Mouse (Mus musculus) hindbrain, embryonic 14.5 days (tissue): Measurements from ENCODE around the gene Rufy2. TPM values are rescaled to one million over a fixed set of nuclear protein-coding genes. Genes with fewer than 3 reads are reported as not detected.
A peak's percentile ranks its signal among the peaks of the same experiment; 100 is the strongest.
"Not testable (repeated sequence)": the region's sequence is repeated elsewhere in the genome, so short reads cannot be mapped to it uniquely, and the experiment has no call there.

Source experiments
- ATAC-seq: fragments of 200-750 bp; cut with Nextera tagmentation; 2 replicates; pipeline ENCODE4 v1.8.0; 2017; ENCODE audit warnings: moderate number of reproducible peaks, mild to moderate bottlenecking, moderate TSS enrichment, moderate library complexity; ENCODE audit not compliant: low FRiP score
- DNase-seq: peaks from one replicate; pipeline ENCODE4 v3.0.0-alpha.2; 2015; ENCODE audit warnings: low spot score
- H3K27ac ChIP-seq: fragments of 300-500 bp; sonication (generic); 2 replicates; pipeline ENCODE4 v1.5.1; 2014; ENCODE audit warnings: mild to moderate bottlenecking, moderate library complexity
- H3K27me3 ChIP-seq: fragments of 300-500 bp; sonication (generic); 2 replicates; pipeline ENCODE4 v1.6.1; 2014; ENCODE audit warnings: mild to moderate bottlenecking, low read length, mixed read lengths; ENCODE audit not compliant: control insufficient read depth, insufficient read depth
- H3K36me3 ChIP-seq: fragments of 300-500 bp; sonication (generic); replicated peaks from 2 replicates; pipeline ENCODE4 v1.6.1; 2014; ENCODE audit not compliant: control insufficient read depth, insufficient read depth
- H3K4me1 ChIP-seq: fragments of 300-500 bp; sonication (generic); replicated peaks from 2 replicates; pipeline ENCODE4 v1.6.1; 2014; ENCODE audit warnings: antibody characterized with exemption, low read length, mixed read lengths; ENCODE audit not compliant: control insufficient read depth, insufficient read depth
- H3K4me2 ChIP-seq: fragments of 300-500 bp; sonication (generic); replicated peaks from 2 replicates; pipeline ENCODE4 v1.6.1; 2014; ENCODE audit warnings: mild to moderate bottlenecking, moderate library complexity
- H3K4me3 ChIP-seq: fragments of 300-500 bp; sonication (generic); replicated peaks from 2 replicates; pipeline ENCODE4 v1.5.1; 2014; ENCODE audit warnings: mild to moderate bottlenecking, low read length
- H3K9ac ChIP-seq: fragments of 300-500 bp; sonication (generic); 2 replicates; pipeline ENCODE4 v1.6.1; 2014
- H3K9me3 ChIP-seq: fragments of 300-500 bp; sonication (generic); 2 replicates; pipeline ENCODE4 v1.6.1; 2016; ENCODE audit warnings: low read length; ENCODE audit not compliant: control insufficient read depth
- WGBS: fragments of 180-500 bp; shearing (Covaris S2); extraction: QIAGEN DNeasy Blood & Tissue Kit; methylation state at CpG from one replicate; pipeline ENCODE4 v1.1.7; 2014; 5-methylcytosine and 5-hydroxymethylcytosine counted together
- polyA plus RNA-seq: library from polyadenylated mRNA; unstranded; fragments of >200 nt; fragmentation: Nextera tagmentation; extraction: Ambion mirVana; gene quantifications from 2 replicates; pipeline ENCODE4 v1.2.1, GENCODE M21; 2014

The Rufy2 gene
- polyA plus RNA-seq, 1 experiment from 2014 or later = 58.5 TPM

DNA sequence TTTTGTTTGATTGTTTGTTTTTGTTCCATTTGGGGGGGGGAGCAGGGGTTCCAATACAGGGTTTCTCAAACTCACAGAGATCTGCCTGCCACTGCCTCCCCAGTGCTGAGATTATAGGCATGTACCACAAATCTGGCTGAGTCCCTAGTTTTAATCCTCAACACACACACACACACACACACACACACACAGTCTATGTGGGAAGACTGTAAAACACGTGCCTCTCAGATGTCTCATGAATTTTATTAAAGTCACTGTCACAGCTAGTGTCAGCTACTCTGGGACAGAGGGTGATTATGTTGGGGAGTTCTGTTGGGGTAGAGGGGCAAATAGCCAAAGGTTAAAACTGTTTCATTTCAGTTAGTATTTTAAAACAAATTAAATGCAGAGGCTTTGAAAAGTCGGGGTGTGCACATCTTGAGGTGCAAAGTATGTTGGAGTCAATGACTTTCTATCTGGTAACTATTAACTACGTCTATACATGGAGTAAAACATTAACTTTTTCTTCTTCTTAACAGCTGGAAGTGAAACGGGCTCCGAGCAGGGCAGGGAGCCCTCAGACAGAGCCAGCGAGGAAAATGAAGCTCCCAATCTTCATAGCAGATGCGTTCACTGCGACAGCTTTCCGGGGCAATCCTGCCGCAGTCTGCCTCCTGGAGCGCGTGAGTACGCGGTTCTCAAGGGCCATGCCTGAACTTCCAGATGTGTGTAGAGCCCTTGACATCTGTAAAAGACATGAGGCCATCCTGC is 58.7 kb downstream of the Rufy2 start:
- H3K27ac ChIP-seq = no peak overlapping the region
- no peak overlapping the region for H3K4me3 ChIP-seq
- no peak overlapping the region for H3K4me2 ChIP-seq
- H3K4me1 ChIP-seq = no peaks in the 10 kb centered on the region
- H3K27me3 ChIP-seq = no peaks in the 10 kb centered on the region
- WGBS = 62% methylated on average over 13 of the region's 14 CpGs
- ATAC-seq = no peak
- no peaks in the 10 kb centered on the region for H3K36me3 ChIP-seq
- no peaks in the 10 kb centered on the region for H3K9me3 ChIP-seq
- DNase-seq = no peak
- no peak overlapping the region for H3K9ac ChIP-seq

DNA sequence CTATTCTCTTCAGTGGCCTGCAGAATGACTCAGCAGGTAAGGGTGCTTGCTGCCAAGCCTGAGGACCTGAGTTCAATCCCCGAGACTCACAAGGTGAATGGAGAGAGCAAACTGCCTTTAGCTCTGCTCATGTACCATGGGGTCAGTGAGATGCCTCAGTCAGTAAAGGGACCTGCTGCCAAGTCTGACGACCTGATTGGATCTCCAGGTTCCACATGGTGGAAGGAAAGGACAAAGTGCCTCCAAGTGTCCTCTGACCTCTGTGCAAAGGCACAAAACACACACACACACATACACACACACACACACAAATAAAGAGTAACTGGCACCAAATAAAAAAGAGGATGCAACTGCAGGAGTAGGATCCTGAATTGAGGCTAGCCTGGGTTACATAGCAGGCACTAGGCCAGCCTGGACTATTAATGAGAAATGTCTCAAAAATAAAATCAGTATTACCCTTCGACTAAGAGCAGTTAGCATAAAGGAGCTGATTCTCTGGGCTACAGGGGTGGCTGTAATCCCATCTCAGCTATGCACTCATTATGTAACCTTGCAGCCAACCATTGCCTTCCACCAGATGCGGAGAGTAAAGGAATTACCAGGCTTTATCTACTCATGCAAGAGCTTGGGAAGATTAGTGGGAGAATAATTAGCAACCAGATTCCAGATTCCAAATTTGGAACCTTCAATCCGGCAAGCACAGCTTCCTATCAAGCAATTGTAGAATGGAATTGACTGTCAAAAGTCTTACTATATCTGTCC is 60.0 kb downstream of the Rufy2 start:
- WGBS = 85% methylated on average over 5 of the region's 5 CpGs
- no peak overlapping the region for H3K4me2 ChIP-seq
- no peaks in the 10 kb centered on the region for H3K27me3 ChIP-seq
- no peak overlapping the region for H3K9ac ChIP-seq
- H3K9me3 ChIP-seq = no peaks in the 10 kb centered on the region
- no peak overlapping the region for H3K4me3 ChIP-seq
- H3K4me1 ChIP-seq = no peaks in the 10 kb centered on the region
- no peak overlapping the region for H3K27ac ChIP-seq
- ATAC-seq (no peak), DNase-seq (no peak)
- H3K36me3 ChIP-seq = no peaks in the 10 kb centered on the region

DNA sequence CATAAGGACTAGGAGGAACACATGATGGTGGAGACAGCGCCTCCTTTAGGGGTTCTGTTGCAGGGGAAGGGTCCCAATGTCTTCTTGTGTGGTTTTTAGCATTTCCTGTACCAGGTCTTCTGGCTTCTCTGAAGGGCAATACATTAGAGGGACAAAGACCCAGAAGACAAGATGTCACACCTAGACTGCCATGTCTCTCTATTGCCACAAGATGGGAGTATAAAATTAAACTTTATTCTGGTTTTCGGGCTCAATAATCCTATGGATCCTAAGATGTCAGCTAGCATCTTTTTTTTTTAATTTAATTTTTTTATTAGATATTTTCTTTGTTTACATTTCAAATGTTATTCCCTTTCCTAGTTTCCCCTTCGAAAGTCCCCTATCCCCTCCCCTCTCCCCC is 63.1 kb downstream of the Rufy2 start:
- DNase-seq (peak; percentile 44), ATAC-seq (no peak)
- no peak overlapping the region for H3K27ac ChIP-seq
- 71% methylated on average over 3 of the region's 3 CpGs for WGBS
- no peak overlapping the region for H3K9ac ChIP-seq
- H3K9me3 ChIP-seq = no peaks in the 10 kb centered on the region
- H3K36me3 ChIP-seq = no peaks in the 10 kb centered on the region
- H3K4me2 ChIP-seq = no peak overlapping the region
- H3K4me3 ChIP-seq = no peak overlapping the region
- no peaks in the 10 kb centered on the region for H3K4me1 ChIP-seq
- H3K27me3 ChIP-seq = no peaks in the 10 kb centered on the region

DNA sequence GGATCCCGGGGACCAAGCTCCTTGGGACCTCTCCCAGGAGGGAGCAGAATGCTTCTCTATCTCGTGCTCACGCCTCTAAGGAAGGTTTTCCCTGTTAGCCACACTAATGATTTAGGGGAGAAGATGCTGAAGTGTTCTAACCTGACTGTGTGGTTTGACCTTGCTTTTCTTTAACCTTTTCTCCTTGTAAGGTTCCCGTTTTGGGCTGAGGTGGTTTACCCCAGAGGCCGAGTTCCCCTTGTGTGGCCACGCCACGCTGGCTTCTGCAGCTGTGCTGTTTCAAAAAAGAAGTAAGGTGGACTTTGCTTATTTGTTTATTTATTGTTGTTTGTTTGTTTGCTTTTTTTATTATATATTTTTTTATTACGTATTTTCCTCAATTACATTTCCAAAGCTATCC is 67.7 kb downstream of the Rufy2 start:
- Histone ChIP-seq H3K36me3 (no peaks in the 10 kb centered on the region), H3K9me3 (no peaks in the 10 kb centered on the region), H3K4me3 (no peak overlapping the region), H3K27ac (no peak overlapping the region), H3K4me2 (no peak overlapping the region), H3K4me1 (no peaks in the 10 kb centered on the region), H3K9ac (no peak overlapping the region), H3K27me3 (no peaks in the 10 kb centered on the region)
- DNase-seq (no peak), ATAC-seq (no peak)
- 94% methylated on average over 8 of the region's 8 CpGs for WGBS

DNA sequence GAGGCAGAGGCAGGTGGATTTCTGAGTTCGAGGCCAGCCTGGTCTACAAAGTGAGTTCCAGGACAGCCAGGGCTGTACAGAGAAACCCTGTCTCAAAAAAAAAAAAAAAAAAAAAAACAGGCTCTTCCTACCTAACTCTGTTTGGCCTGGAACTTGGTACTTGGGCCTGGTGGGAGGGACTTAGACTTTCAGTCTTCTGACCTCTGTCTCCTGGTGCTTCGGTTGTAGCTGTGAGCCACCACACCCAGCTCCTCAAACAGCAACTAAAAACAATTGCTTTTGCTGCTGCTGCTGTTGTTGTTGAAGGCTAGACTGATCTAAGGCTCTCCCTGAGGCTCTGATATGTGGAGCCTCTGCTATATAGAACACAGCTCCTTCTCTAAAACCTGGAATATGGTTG is 69.1 kb downstream of the Rufy2 start:
- H3K27me3 ChIP-seq = no peaks in the 10 kb centered on the region
- no peak overlapping the region for H3K9ac ChIP-seq
- ATAC-seq (no peak), DNase-seq (no peak)
- H3K4me3 ChIP-seq = no peak overlapping the region
- no peak overlapping the region for H3K27ac ChIP-seq
- H3K9me3 ChIP-seq = no peaks in the 10 kb centered on the region
- WGBS = 86% methylated on average over 2 of the region's 2 CpGs
- H3K4me2 ChIP-seq = no peak overlapping the region
- no peaks in the 10 kb centered on the region for H3K4me1 ChIP-seq
- H3K36me3 ChIP-seq = no peaks in the 10 kb centered on the region

DNA sequence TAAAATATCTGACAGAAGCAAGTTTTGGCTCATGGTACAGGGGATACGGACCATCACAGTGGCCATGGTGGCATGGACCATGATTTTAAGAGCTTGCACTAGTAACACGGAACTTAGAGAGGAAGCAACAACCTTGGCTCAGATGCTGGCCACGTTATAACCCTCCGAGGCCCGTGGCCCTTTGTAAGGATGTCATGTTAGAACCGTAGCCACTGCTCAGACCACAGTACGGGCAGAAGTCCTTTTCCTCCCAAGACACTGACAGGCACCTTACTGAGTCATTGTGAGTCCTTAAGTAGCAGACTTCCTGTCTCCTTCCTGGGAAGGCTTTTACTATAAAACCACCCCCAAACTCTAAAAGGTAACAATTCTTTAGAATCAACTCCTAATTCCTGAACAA is 71.2 kb downstream of the Rufy2 start:
- DNase-seq (no peak), ATAC-seq (no peak)
- Histone ChIP-seq H3K9me3 (no peaks in the 10 kb centered on the region), H3K4me2 (no peak overlapping the region), H3K27me3 (no peaks in the 10 kb centered on the region), H3K9ac (no peak overlapping the region), H3K27ac (no peak overlapping the region), H3K36me3 (no peaks in the 10 kb centered on the region), H3K4me3 (no peak overlapping the region), H3K4me1 (no peaks in the 10 kb centered on the region)
- 75% methylated on average over 7 of the region's 7 CpGs for WGBS

DNA sequence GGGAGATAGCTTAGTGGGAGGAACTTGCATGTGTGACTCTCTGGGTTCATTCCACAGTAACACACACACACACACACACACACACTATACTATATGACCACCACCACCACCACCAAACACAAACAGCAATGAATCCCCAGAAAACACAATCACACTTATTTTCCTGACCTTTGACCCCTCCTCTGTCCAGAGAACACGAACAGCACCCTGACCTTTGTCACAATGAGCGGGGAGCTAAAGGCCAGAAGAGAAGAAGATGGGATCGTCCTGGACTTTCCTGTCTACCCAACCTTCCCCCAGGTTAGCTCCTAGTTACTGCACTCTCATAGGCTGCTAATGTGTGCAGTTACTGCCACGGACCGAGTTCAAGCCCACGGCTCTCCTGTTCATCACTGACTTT is 72.0 kb downstream of the Rufy2 start:
- no peaks in the 10 kb centered on the region for H3K9me3 ChIP-seq
- H3K27ac ChIP-seq = no peak overlapping the region
- no peaks in the 10 kb centered on the region for H3K27me3 ChIP-seq
- 80% methylated on average over 6 of the region's 6 CpGs for WGBS
- ATAC-seq = no peak
- H3K9ac ChIP-seq = no peak overlapping the region
- H3K4me2 ChIP-seq = no peak overlapping the region
- DNase-seq = no peak
- no peaks in the 10 kb centered on the region for H3K4me1 ChIP-seq
- no peak overlapping the region for H3K4me3 ChIP-seq
- no peaks in the 10 kb centered on the region for H3K36me3 ChIP-seq

DNA sequence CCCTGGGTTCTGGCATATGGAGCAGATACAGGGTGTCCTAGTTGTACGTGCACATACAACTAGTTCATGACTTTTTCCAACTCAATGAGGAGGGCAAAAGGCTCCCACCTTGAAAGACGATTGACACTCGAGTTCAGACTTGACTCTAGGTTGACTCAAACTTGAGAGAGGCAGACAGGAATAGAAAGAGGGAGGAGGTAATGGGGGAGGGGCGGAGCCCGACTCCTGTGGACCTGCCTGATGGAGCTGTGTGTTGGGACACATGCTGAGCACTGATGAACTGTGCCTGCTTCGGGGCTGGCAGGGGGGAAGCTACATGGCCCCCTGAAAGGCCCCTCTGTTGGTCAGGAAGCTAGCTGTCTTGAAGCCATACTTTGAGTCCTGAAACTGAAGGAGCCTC is 73.0 kb downstream of the Rufy2 start:
- Histone ChIP-seq H3K36me3 (no peaks in the 10 kb centered on the region), H3K4me2 (no peak overlapping the region), H3K4me3 (no peak overlapping the region), H3K27me3 (no peaks in the 10 kb centered on the region), H3K4me1 (no peaks in the 10 kb centered on the region), H3K9ac (no peak overlapping the region), H3K27ac (no peak overlapping the region), H3K9me3 (no peaks in the 10 kb centered on the region)
- WGBS = 53% methylated on average over 6 of the region's 6 CpGs
- DNase-seq (no peak), ATAC-seq (no peak)

DNA sequence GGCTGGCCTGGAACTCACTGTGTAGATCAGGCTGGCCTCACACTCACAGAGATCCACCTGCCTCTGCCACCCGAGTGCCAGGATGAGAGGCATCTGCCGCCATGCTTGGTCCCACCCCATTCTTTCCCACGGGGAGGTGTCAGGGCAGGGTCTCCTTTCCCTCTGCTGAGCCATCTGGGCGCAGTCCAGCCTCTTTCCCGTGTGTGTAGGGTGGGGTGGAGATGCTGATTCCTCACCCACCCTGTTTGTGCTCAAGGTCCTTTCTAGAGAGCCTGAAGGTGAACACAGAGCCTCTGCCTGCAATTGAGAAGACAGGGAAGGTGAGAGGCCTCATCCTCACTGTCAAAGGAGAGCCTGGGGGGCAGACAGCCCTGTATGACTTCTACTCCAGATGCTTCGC is 74.0 kb downstream of the Rufy2 start:
- not testable (repeated sequence) for H3K27ac ChIP-seq, H3K4me1 ChIP-seq, H3K4me3 ChIP-seq, H3K36me3 ChIP-seq, ATAC-seq, DNase-seq, H3K4me2 ChIP-seq, H3K9ac ChIP-seq, H3K27me3 ChIP-seq, H3K9me3 ChIP-seq
- WGBS = 89% methylated on average over 6 of the region's 6 CpGs
